13 mouse cellular contexts compared by ENCODE assay signal in the genomic region with DNA sequence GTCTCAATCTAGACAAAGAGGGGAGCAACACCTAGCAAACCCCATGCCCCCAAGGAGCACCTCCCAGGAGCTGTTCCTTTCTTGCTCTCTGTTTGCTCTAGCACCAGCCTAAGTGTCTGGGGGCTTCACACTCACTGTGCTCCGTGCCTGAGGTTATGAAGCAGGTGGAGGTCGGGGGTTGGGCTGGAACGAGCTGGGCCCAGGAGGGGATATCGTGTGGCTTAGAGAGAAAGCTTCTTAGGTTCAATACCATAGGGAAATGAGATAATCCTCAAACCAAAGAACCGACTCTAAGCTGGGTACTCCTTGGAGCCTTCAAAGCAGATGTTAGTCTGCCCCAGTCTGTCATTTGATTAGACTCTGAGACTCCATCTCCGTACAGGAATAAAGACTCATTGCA.
"Had no signal": no experiment of that assay in that cellular context is flagged by ENCODE, and none has a peak within 500 bp of the region (broad histone marks: within the 10 kb centered on the region; RNA-seq: fewer than 3 reads in every experiment).

No protein-coding gene starts in this region.

- H3K9ac ChIP-seq: intestine, embryonic 15.5 days; limb, embryonic 15.5 days; liver, embryonic 12.5 days; lung, embryonic 14.5 days; neural tube, embryonic 15.5 days had no signal

- H3K4me3 ChIP-seq: intestine, embryonic 15.5 days; left cerebral cortex, adult 2 months; limb, embryonic 15.5 days; liver, embryonic 12.5 days; myocyte; neural tube, embryonic 15.5 days had no signal

- ATAC-seq: intestine, embryonic 15.5 days; liver, embryonic 12.5 days had no signal

- H3K4me2 ChIP-seq: intestine, embryonic 15.5 days; limb, embryonic 15.5 days; liver, embryonic 12.5 days; lung, embryonic 14.5 days; neural tube, embryonic 15.5 days had no signal

- H3K27me3 ChIP-seq: intestine, embryonic 15.5 days; limb, embryonic 15.5 days; liver, embryonic 12.5 days; neural tube, embryonic 15.5 days had no signal

- DNase-seq: kidney, adult 18-20 months; kidney, postnatal 10 days; lung, embryonic 14.5 days; lung, postnatal 10 days; lung, postnatal 4 days; right cerebral cortex, postnatal 25 days; thymus, postnatal 4 days had no signal

- H3K4me1 ChIP-seq: intestine, embryonic 15.5 days; limb, embryonic 15.5 days; neural tube, embryonic 15.5 days had no signal

- H3K27ac ChIP-seq: intestine, embryonic 15.5 days; left cerebral cortex, adult 2 months; limb, embryonic 15.5 days; liver, embryonic 12.5 days; neural tube, embryonic 15.5 days had no signal

- H3K36me3 ChIP-seq: intestine, embryonic 15.5 days; limb, embryonic 15.5 days; liver, embryonic 12.5 days; neural tube, embryonic 15.5 days had no signal

- H3K9me3 ChIP-seq: intestine, embryonic 15.5 days; limb, embryonic 15.5 days; liver, embryonic 12.5 days; neural tube, embryonic 15.5 days had no signal
